Mouse (Mus musculus) stomach, embryonic 16.5 days (tissue): Measurements from ENCODE around the gene Lbr. TPM values are rescaled to one million over a fixed set of nuclear protein-coding genes. Genes with fewer than 3 reads are reported as not detected.

Experiments
- polyA plus RNA-seq: library from polyadenylated mRNA; unstranded; fragments of >200 nt; fragmentation: Nextera tagmentation; extraction: Ambion mirVana; gene quantifications from 2 replicates; pipeline ENCODE4 v1.2.1, GENCODE M21; 2015

Lbr gene
- polyA plus RNA-seq, 1 experiment from 2014 or later = 127 TPM

Other genes starting within 250 kb of the Lbr start
- gene Enah, start 176.9 kb upstream of the Lbr start, polyA plus RNA-seq = 12.8 and 13.1 TPM in 2 replicates